Mouse (Mus musculus) embryonic fibroblast, embryonic 13.5 days (primary cell): ENCODE measurements at regions not wholly inside any gene's neighbourhood (a gene's known extent, or its start where the extent isn't known, plus 50 kb on each side); places are given as distances from the start of the nearest gene placed in this dataset.

ENCODE experiments used
- H3K27ac ChIP-seq: 2 replicates; pipeline ENCODE4 v1.5.1; 2012; ENCODE audit warnings: low read length, control low read depth, inconsistent platforms; ENCODE audit not compliant: insufficient read depth
- H3K4me1 ChIP-seq: 2 replicates; pipeline ENCODE4 v1.6.1; 2011; ENCODE audit warnings: low read length; ENCODE audit not compliant: control insufficient read depth, insufficient read depth
- H3K4me3 ChIP-seq: 2 replicates; pipeline ENCODE4 v1.5.1; 2011; ENCODE audit warnings: mild to moderate bottlenecking, control low read depth, low read length; ENCODE audit not compliant: insufficient read depth
- CTCF ChIP-seq: IDR thresholded peaks from 2 replicates; pipeline ENCODE4 v1.5.1; 2011; ENCODE audit warnings: mild to moderate bottlenecking, control low read depth, low read length, moderate library complexity, borderline replicate concordance; ENCODE audit not compliant: insufficient read depth
- POLR2A ChIP-seq: IDR thresholded peaks from 2 replicates; pipeline ENCODE4 v1.6.1; 2011; ENCODE audit warnings: low read depth, mild to moderate bottlenecking, control low read depth, low read length, moderate library complexity

DNA sequence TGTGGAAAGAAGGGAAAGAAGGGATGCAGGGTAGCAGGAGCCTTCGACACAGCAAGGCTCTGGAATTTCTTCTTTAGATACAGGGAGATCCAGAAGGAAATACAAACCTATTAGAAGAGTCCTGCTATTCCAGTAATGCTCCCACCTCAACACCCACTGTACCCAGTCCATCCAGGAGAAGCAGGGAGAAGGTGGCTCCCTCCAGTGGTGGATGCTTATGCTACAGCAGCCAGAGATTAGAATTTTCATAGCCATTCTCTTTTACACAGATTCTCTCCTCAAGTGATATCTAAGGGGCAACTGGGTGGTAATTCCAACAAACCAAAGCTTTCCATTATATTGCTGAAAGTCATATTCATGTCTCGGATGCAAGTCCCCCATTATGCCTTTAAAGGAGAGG lies 373.9 kb upstream of the Nr5a2 start:
- TF ChIP-seq CTCF = no peak
- no peak for TF ChIP-seq POLR2A
- no peaks in the 10 kb centered on the region for H3K4me1 ChIP-seq
- H3K4me3 ChIP-seq = no peak overlapping the region
- no peak overlapping the region for H3K27ac ChIP-seq

DNA sequence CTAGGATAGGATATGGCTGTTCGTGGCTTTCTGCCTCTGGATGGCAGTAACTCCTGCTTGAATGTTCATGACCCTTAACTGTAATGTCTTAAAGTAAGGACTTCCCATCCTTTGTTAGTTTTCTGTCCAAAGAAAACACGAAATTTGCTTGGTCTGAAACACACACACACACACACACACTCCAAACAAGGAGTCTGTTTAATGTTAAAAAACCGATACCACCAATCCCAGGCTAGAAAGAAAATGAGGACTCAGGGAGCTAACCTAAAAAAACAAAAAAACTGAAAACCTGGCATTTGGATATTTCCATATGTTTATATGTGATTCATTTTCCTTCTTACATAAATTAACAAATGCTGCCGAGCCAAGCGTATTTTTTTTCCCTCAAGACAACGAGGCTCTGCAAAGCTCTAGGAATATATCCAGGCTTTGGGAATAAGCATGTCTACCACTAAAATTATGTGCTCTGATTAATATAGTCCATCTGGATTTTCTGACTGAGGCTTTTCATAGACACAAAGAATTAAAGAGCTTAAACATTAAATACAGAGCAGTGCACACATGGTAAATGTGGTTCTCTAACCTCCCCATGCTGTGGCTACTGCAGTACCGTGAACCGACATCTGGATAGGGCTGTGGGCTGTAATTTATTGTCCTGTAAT lies 372.0 kb upstream of the Nr5a2 start:
- peak overlapping the region; percentile 45 for H3K27ac ChIP-seq
- TF ChIP-seq POLR2A (no peak), CTCF (no peak)
- H3K4me3 ChIP-seq = no peak overlapping the region
- no peaks in the 10 kb centered on the region for H3K4me1 ChIP-seq

DNA sequence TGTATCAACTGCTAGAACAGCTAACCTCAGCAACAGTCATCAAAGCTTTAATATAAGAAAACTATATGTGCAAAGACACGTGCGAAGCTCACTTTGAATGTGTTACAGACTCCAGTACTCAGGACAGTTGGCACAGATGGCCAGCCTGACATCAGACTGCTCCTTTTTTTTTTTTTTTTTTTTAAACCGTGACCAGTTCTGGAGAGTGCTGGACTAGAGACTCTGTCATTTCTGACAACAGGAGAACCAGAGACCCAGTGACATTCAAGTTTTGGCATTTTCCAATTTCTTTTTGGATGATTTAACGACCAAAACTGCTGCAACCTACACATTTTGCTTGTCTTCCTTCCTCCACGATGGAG lies 371.5 kb upstream of the Nr5a2 start:
- peak overlapping the region; percentile 45; the same call in 1 of the 2 replicates for H3K27ac ChIP-seq
- no peak overlapping the region for H3K4me3 ChIP-seq
- no peaks in the 10 kb centered on the region for H3K4me1 ChIP-seq
- TF ChIP-seq POLR2A = no peak
- no peak for TF ChIP-seq CTCF

- H3K4me3 ChIP-seq = no peak overlapping the region
Observed at GRCm38 (mm10) chr1:137330634-137331033, 370.4 kb upstream of the Nr5a2 start.

DNA sequence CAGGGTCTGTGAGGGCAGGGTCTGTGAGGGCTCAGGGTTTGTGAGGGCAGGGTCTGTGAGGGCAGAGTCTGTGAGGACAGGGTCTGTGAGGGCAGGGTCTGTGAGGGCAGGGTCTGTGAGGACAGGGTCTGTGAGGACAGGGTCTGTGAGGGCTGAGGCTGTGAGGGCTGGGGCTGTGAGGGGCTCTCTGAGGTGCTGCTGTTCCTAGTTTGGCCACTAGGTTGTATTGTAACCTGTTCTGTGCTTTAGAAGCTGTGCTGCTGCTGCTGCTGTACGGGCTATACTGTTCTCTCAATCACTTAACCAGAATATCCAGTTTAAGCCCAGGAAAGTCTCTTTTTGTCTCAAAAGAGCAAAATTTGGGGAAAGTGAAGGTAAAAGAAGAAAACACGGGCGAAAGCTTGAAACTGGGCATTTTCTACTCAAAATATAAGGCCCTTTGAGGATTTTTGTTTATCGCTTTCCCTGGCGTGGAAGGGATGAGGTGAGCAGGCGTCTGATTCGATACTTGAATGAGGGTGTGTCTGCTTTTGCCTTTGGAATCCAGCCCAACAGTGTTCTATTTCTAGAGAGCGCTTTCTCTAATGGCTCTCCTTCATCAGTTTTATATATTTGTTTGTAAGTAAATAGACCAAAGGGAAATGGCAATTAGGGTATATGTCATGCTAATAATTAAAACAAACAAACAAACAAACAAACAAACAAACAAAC lies 363.8 kb upstream of the Nr5a2 start:
- no peaks in the 10 kb centered on the region for H3K4me1 ChIP-seq
- H3K27ac ChIP-seq = no peak overlapping the region
- TF ChIP-seq CTCF (no peak), POLR2A (no peak)
- no peak overlapping the region for H3K4me3 ChIP-seq

More at GRCm38 (mm10) chr1:137330634-137331033, 370.4 kb upstream of the Nr5a2 start:
- Histone ChIP-seq H3K4me1 (no peaks in the 10 kb centered on the region), H3K27ac (no peak overlapping the region)
- TF ChIP-seq CTCF (no peak), POLR2A (no peak)

DNA sequence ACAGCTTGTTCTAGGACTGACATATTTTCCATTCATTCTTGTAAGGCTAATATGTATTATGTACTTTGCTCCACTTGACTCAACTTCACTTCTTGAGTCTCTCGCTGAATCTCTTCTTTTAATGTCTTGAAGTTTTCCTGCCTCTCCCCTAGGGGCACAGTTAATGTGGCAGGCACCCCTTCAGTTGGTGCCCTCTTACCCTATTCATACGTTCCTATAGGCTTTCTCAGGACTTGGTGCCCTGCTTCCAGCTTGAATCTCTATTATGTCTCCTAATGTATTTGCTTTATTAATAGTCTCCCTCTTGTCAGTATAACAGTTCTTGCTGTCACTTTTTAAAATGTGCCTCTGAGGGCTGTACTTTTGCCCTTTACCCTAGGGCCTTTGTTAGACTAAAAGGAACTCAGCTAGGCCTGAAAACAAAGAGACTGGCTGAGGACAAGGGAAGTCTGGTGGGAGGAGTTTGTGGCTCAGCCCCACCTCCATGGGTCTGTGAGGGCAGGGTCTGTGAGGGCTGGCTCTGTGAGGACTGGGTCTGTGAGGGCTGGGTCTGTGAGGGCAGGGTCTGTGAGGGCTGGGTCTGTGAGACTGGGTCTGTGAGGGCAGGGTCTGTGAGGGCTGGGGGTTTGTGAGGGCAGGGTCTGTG lies 362.9 kb upstream of the Nr5a2 start:
- Histone ChIP-seq H3K4me1 (no peaks in the 10 kb centered on the region), H3K4me3 (no peak overlapping the region), H3K27ac (no peak overlapping the region)
- TF ChIP-seq POLR2A = no peak
- TF ChIP-seq CTCF = no peak

GRCm38 (mm10) chr1:137302757-137303422 lies 342.6 kb upstream of the Nr5a2 start:
- Histone ChIP-seq H3K4me1 (no peaks in the 10 kb centered on the region), H3K27ac (no peak overlapping the region), H3K4me3 (no peak overlapping the region)
- TF ChIP-seq POLR2A = no peak
- no peak for TF ChIP-seq CTCF

DNA sequence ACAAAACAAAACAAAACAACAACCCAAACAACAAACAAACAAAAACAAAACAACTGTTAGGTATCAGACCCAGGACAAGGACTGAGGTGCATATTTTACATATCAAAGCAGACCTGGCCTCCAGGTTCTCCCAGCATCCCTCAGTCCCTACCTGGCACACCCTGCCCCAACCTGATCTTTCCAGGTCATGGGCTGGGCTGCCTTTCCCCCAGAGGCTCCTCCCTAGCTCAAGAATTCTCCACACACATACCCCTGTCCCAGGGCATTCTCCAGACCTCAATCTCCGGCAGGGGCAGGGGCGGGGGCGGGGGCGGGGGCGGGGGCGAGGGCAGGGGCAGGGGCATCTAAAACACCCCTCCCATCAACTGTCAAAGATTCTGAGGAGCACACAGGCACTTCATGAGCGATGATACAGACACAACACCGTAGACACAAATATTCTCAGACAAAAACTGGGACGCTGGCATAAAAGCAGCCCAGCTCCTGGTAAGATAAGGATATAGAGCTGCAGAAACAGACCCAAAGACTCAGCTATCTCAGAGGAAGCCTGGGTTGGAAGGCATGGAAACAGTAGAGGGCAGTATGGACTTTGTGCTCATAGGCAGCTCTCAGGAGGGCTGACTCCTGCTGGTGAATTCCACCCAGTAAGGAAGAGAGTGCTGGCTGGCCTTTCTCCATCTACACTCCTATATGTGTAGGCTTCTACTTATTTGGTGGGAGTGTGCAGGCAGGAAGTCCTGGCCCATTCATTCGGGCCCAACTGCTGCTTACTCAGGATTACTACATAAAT lies 337.7 kb upstream of the Nr5a2 start:
- TF ChIP-seq POLR2A (no peak), CTCF (no peak)
- H3K27ac ChIP-seq = no peak overlapping the region
- H3K4me3 ChIP-seq = no peak overlapping the region
- H3K4me1 ChIP-seq = no peaks in the 10 kb centered on the region

DNA sequence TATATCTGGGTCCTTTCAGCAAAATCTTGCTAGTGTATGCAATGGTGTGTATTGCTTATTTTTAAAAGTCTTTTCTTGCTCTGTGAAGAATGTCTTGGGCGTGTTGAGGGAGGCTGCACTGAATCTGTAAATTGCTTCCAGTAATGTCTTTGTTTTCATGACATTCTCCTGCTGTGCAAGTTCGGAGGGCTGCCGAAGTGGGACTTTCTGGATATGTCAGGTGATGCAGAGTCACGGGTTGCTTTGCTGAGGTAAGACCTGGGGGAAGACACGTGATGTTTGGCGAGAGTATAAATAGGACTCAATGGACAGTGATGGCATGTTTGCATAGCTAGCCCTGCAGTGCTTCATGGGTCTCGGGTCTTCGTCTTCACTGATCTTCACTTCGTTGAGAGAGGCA lies 329.2 kb upstream of the Nr5a2 start:
- no peak overlapping the region for H3K4me3 ChIP-seq
- no peak overlapping the region for H3K27ac ChIP-seq
- no peak for TF ChIP-seq POLR2A
- no peak for TF ChIP-seq CTCF
- H3K4me1 ChIP-seq = no peaks in the 10 kb centered on the region
